Mouse (Mus musculus): ENCODE data around the gene Rnf150.

- TF ChIP-seq POLR2A (IDR thresholded peaks at IDR 0.05; ENCODE audit: control insufficient read depth, extremely low read depth, insufficient read depth, low read length, poor library complexity) (no peak), CTCF (IDR thresholded peaks at IDR 0.05; ENCODE audit: borderline replicate concordance, control insufficient read depth, extremely low read depth, insufficient read depth, low read length, poor library complexity) (no peak)
Measured at GRCm38 (mm10) chr8:83081266-83081665, 218.1 kb downstream of the Rnf150 start.
